Mouse (Mus musculus): ENCODE measurements around the gene Kri1.

GRCm38 (mm10) chr9:21305065-21305464, 17.3 kb upstream of the Kri1 start:
- TF ChIP-seq POLR2A (IDR thresholded peaks at IDR 0.05; ENCODE audit: low read depth, low read length) (no peak), CTCF (IDR thresholded peaks at IDR 0.05; ENCODE audit: extremely low read depth, insufficient read depth, insufficient read length, insufficient replicate concordance) (no peak)
